Mouse (Mus musculus) T-cell, adult 2 months (primary cell): ENCODE data around the gene Gm20547.
A peak's percentile ranks its signal among the peaks of the same experiment; 100 is the strongest.
"Not testable (repeated sequence)": the region's sequence is repeated elsewhere in the genome, so short reads cannot be mapped to it uniquely, and the experiment has no call there.

Source experiments
- DNase-seq: peaks from one replicate; pipeline ENCODE4 v3.0.0; 2022; ENCODE audit warnings: low spot score

The Gm20547 gene

DNA sequence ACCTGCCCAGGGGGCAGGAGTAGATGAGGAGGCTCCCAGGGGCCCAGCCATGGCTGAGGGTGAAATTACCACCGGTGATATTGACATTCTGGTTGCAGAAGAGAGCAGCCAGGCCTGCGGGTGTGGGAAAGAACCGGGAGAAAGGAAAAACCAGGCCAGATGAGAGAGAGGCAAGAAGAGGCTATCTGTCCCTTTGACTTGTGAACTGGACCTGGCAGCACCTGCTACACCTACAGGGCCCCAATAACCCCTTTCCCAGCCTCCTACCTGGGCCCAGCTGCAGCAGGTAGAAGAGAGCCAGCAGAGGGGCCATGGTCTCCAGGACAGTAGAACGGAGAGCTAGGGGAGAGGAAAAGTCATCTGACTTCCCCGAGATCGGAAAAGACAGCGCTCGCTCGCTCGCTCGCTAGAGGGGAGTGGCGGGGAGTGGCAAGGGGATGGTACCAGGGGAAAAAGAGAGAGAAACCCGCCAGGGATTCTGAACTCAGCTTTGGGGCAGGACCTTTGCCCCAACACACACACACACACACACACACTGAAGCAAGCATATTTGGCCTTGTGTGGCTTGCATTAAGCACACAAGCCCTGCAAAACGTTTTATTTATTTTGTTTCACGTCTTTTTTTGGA, at the start of gene Gm20547:
TSS of gene Gm20547 (minus strand) at position 360 of the 628 bp plus-strand sequence.
- DNase-seq: no peak

GRCm38 (mm10) chr17:34931061-34931734, 49.4 kb upstream of the Gm20547 start, which contains the start of gene Neu1:
Gene Neu1 (plus strand): TSS chr17:34931253.
- DNase-seq: peak; percentile 96

GRCm38 (mm10) chr17:34928841-34929240, 47.0 kb upstream of the Gm20547 start:
- DNase-seq: no peak

DNA sequence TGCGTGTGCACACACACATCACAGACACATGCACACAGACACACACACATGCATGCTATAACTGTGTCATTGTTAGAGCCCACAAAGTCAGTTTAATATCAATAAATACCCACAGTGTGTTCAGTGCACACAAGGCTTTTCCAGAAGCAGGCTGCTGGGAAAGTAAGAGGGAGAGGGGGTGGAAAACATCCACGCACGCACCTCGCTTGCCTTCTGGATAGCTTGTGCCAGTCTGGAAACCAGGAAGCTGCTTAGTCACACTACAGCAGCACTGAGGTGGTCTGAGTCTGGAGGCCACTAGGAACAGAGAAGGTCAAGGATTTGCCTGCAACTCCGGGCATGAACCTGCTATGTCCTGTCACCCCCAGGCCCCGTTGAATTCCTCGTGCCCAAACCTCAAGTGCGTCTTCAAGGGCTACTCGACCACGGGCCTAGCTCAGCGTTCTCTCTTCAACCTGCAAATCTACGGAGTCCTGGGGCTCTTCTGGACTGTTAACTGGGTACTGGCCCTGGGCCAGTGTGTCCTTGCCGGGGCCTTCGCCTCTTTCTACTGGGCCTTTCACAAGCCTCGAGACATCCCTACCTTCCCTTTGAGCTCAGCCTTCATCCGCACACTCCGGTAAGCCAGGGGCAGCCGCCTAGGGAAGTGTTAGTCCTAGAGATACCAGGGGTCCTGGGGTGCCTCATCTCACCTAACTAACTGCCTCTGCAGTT, 45.6 kb upstream of the Gm20547 start:
- no peak for DNase-seq

DNA sequence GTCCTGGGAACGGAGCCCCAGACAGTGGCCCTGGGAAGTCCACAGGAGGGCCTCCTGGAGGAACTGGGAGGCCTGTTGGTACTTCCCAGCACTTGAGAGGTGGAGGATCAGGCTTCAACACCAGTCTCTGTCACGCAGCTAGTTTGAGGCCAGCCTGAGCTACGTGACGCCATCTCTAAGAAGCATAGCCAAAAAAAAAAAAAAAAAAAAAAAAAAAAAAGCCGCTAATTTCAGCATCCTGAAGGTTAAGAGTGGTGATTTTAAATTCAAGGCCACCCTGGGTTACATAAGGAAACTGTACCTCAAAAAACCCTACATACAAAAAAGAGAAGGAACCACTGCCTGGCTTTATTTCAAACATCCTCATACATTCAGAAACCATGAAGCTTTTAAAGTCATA, 42.4 kb upstream of the Gm20547 start:
- DNase-seq: no peak

- DNase-seq: no peak
These were observed 41.1 kb upstream of the Gm20547 start for GRCm38 (mm10) chr17:34922939-34923338.

GRCm38 (mm10) chr17:34917188-34917587, 35.3 kb upstream of the Gm20547 start:
- no peak for DNase-seq

DNA sequence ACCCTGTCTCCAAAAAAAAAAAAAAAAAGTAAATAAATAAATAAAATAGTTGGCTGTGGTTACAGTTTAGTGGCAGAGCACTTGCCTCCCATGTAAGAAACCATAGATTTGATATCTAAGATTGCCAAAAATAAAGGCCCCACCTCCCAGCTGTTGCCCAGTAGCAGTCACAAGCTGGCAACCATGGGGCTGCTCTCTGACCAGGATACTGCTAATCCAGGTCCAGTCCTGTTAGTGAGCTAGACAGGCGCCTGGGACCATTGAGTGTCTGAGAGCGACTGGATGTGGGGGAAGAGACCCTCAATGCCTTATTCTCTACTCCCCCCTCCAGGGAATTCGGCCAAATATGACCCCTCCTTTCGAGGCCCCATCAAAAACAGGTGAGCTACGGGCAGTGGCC, 34.5 kb upstream of the Gm20547 start:
- no peak for DNase-seq

DNA sequence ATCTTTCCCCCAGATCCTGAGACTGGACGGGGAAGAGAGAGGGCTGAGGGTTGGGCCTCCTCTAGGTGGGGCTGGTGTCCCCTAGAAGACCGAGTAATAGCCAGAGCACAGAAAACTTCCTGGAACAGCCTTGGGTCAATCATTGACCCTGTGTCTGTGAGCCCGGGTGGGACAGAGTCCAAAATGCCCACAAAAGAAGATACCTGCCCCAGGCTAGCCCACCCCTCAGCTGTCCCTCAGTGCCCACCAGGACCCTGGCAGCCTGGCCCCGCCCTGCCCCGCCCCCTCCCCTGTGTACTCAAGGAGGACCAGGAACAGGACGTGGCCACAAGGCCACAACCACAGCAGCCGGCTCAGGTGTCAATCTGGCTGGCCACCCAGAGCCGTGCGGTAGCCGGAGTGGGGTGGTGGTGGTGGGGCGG, 33.6 kb upstream of the Gm20547 start:
- no peak for DNase-seq

DNA sequence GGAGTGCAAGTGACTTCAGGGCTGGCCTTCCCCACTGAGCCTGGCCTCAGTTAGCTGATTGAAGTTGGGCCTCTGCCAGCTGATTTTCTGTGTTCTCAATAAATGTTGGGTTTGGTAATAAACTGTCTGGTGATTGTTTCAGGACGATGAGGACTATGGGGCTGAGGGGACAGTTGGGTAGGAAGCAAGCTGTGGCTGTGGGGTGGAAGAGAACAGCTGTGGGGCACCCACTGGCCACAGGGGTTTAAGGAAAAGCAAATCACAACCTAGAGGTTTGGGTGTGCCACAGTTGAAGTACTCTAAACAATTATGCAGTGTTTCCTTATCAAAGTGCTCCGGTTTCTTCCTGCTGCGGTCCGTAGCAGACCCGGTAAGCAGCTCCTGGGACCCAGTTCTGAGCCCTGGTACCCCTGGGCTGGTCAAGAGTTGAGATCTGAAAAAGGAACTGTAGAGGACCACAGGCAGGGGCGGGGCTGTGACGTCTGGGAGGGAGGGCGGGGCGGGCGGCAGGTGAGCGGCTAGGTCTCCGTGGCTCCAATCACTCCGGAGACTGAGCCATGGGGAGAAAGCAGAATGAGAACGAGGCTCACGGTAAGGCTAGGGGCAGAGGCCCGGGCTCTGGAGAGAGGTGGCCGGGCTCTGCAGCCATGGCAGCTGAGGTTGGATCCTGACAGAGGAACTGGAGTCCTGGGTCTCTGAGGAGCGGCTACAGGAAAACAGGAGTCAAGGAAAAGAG, 32.3 kb upstream of the Gm20547 start, which contains the start of gene Slc44a4:
TSS of gene Slc44a4 (plus strand) at position 537 of the 736 bp plus-strand sequence.
- no peak for DNase-seq

GRCm38 (mm10) chr17:34911945-34912351, 30.1 kb upstream of the Gm20547 start:
- peak; percentile 88 for DNase-seq

- no peak for DNase-seq
These were observed 29.1 kb upstream of the Gm20547 start for GRCm38 (mm10) chr17:34910982-34911381.

GRCm38 (mm10) chr17:34902895-34903294, 21.1 kb upstream of the Gm20547 start:
- DNase-seq: no peak

- not testable (repeated sequence) for DNase-seq
These were observed 20.1 kb upstream of the Gm20547 start for GRCm38 (mm10) chr17:34901948-34902347.

GRCm38 (mm10) chr17:34900826-34901225, 19.0 kb upstream of the Gm20547 start:
- not testable (repeated sequence) for DNase-seq

- no peak for DNase-seq
These were observed 18.0 kb upstream of the Gm20547 start for GRCm38 (mm10) chr17:34899890-34900243.

- peak; percentile 34 for DNase-seq
These were observed 17.4 kb upstream of the Gm20547 start for GRCm38 (mm10) chr17:34899053-34899889.

DNA sequence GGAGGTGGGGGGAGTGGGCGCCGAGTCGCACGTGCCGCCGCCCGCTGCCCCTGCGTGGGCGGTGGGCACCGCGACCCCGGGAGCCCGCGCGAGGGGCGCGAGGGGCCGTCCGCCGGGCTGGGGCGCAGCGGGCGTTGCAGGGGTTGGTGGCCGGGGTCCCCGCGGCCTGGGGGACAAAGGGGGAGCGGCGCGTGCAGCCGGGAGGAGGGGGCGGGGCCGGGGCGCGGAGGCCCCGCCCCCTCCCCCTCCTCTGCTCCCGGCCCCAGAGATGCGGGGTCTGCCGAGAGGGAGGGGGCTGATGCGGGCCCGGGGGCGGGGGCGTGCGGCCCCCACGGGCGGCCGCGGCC, 16.8 kb upstream of the Gm20547 start:
- no peak for DNase-seq

DNA sequence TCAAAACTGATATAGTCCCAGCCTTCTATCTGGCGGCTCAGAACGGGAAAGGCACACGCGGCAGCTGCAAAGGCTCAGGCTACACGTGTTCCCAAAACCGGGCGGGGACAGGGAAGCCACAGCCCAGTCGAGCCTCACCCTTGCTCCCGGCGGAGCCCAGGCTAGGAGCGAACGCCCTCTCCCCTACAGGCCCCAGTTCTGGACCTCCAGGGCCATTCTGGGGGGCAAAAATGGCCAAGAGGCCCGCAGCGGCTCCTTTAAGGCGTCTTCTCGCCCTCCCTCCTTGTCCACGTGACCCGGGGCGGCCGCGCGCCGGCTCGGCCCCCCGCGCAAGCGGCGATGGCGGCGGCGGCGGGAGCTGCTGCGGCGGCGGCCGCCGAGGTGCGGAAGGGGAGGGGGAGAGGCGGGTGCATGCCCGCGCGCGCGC, 16.3 kb upstream of the Gm20547 start, which contains the start of the genes C2 and Ehmt2:
TSS of gene C2 (minus strand) at position 106 of the 427 bp plus-strand sequence.
TSS of gene Ehmt2 (plus strand) at position 310 of the 427 bp plus-strand sequence.
- DNase-seq: peak; percentile 60

- no peak for DNase-seq
These were observed 15.7 kb upstream of the Gm20547 start for GRCm38 (mm10) chr17:34897373-34898159.
